Mouse (Mus musculus) embryonic facial prominence, embryonic 15.5 days (tissue): ENCODE results near the gene Padi2. TPM values are rescaled to one million over a fixed set of nuclear protein-coding genes. Genes with fewer than 3 reads are reported as not detected.

Experiments used
- ATAC-seq: fragments of 200-750 bp; cut with Nextera tagmentation; 2 replicates; pipeline ENCODE4 v1.8.0; 2017; ENCODE audit warnings: low read depth, moderate TSS enrichment; ENCODE audit not compliant: insufficient number of reproducible peaks, low FRiP score, low TSS enrichment
- H3K27ac ChIP-seq: fragments of 300-500 bp; sonication (generic); replicated peaks from 2 replicates; pipeline ENCODE4 v1.5.1; 2015; ENCODE audit warnings: mild to moderate bottlenecking, inconsistent platforms
- H3K27me3 ChIP-seq: fragments of 300-500 bp; sonication (generic); 2 replicates; pipeline ENCODE4 v1.6.1; 2015; ENCODE audit warnings: inconsistent platforms
- H3K36me3 ChIP-seq: fragments of 300-500 bp; sonication (generic); 2 replicates; pipeline ENCODE4 v1.6.1; 2015; ENCODE audit warnings: mild to moderate bottlenecking, inconsistent platforms
- H3K4me1 ChIP-seq: fragments of 300-500 bp; sonication (generic); 2 replicates; pipeline ENCODE4 v1.6.1; 2015; ENCODE audit warnings: inconsistent platforms
- H3K4me2 ChIP-seq: fragments of 300-500 bp; sonication (generic); replicated peaks from 2 replicates; pipeline ENCODE4 v1.6.1; 2015; ENCODE audit warnings: mild to moderate bottlenecking, inconsistent platforms
- H3K4me3 ChIP-seq: fragments of 300-500 bp; sonication (generic); replicated peaks from 2 replicates; pipeline ENCODE4 v1.5.1; 2015; ENCODE audit warnings: mild to moderate bottlenecking, inconsistent platforms
- H3K9ac ChIP-seq: fragments of 300-500 bp; sonication (generic); 2 replicates; pipeline ENCODE4 v1.6.1; 2015; ENCODE audit warnings: inconsistent platforms
- H3K9me3 ChIP-seq: fragments of 300-500 bp; sonication (generic); replicated peaks from 2 replicates; pipeline ENCODE4 v1.6.1; 2016; ENCODE audit warnings: inconsistent platforms
- WGBS: fragments of 180-500 bp; shearing (Covaris S2); methylation state at CpG from one replicate; pipeline ENCODE4 v1.1.7; 2015; 5-methylcytosine and 5-hydroxymethylcytosine counted together
- polyA plus RNA-seq: library from polyadenylated mRNA; unstranded; fragments of >200 nt; fragmentation: Nextera tagmentation; extraction: Ambion mirVana; gene quantifications from 2 replicates; pipeline ENCODE4 v1.2.1, GENCODE M21; 2015

Padi2 gene
- polyA plus RNA-seq, 1 experiment from 2014 or later: 15.3 TPM

DNA sequence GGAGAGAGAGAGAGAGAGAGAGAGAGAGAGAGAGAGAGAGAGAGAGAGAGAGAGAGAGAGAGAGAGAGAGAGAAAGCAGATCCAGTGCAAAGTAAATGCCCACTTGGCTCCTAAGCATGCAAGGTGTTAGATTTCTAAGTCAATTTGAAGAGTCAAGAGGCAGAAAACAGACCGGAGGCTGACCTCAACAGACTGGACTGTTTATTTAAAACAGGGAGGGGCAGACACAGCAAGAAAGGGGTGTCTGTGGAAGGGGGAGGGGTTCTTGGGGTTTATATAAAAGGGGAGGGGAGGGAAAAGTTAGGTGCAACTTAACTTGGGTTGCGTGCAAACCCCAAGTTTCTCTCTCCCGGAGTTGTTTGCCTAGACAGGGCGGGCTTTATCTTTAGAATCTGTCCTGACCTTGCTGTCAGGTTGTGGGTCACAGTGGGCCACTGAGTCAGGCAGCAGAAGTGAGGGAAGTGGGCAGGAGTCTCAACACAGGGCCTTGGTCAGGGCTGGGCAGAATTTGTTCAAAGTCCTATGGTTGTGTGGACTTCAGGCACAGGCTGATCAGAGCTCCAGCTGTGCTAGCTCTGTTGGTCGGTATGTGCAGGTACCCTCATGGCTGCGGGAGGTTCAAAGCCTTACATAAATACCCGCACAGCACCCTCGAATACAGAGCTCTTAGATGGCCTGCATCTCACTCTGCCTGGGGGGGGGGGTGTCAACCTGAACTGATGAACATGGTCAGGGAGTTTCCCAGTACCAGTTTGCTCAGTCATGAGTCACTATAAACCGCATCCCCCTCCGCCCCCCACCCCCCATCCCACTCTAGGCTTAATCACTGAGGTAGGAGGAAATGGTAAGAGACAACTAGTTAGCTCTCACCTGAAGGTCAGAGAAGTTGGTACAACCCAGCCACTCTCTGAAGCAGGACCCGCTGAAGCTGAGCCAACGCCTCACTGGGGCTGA, 41.6 kb downstream of the Padi2 start:
- Histone ChIP-seq H3K27me3 (no peaks in the 10 kb centered on the region), H3K9ac (no peak overlapping the region), H3K4me2 (no peak overlapping the region), H3K4me3 (no peak overlapping the region), H3K9me3 (no peaks in the 10 kb centered on the region), H3K27ac (no peak overlapping the region), H3K36me3 (no peaks in the 10 kb centered on the region), H3K4me1 (no peaks in the 10 kb centered on the region)
- no peak for ATAC-seq
- WGBS: 81% methylated on average over 12 of the region's 12 CpGs

DNA sequence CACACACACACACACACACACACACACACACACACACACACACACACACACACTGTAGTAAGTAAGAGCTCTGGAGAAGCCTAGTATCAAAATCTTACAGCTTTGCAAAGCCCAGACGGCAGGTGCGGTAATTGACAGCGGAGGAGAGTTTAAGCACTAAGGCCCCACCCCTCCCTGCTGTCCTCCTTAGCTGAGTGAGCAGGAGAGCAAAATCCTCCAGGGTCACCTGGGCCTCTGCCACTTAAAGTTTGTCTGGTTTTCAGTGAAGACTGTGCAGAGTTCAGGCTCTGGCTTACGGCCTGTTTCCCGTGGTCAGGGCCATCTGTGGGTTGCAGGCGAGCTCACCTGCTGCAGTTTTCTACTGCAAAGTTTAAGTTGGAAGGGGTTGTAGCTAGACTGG, 42.3 kb downstream of the Padi2 start:
- Histone ChIP-seq H3K4me1 (no peaks in the 10 kb centered on the region), H3K36me3 (no peaks in the 10 kb centered on the region), H3K9ac (no peak overlapping the region), H3K9me3 (no peaks in the 10 kb centered on the region), H3K4me3 (no peak overlapping the region), H3K27me3 (no peaks in the 10 kb centered on the region), H3K4me2 (no peak overlapping the region), H3K27ac (no peak overlapping the region)
- ATAC-seq: no peak
- 84% methylated on average over 6 of the region's 6 CpGs for WGBS

DNA sequence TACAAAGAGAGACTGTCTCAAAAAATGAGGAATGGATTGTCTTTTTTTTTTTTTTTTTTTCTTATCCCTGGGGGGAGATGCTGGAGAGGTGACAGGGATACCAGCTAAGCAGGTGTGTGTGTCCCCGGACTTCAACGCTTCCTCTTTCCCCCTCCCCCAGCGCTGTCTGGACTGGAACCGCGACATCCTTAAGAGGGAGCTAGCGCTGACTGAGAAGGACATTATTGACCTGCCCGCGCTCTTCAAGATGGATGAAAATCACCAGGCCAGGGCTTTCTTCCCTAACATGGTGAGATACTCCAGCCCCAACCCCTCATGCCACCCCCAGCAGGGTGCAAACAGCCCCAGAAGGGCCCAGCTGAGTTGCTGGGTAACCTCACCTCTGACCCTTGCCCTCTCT, 42.9 kb downstream of the Padi2 start:
- 79% methylated on average over 8 of the region's 8 CpGs for WGBS
- no peaks in the 10 kb centered on the region for H3K4me1 ChIP-seq
- no peak overlapping the region for H3K9ac ChIP-seq
- no peaks in the 10 kb centered on the region for H3K27me3 ChIP-seq
- H3K4me2 ChIP-seq: no peak overlapping the region
- no peak overlapping the region for H3K4me3 ChIP-seq
- no peaks in the 10 kb centered on the region for H3K36me3 ChIP-seq
- no peak for ATAC-seq
- H3K27ac ChIP-seq: no peak overlapping the region
- H3K9me3 ChIP-seq: no peaks in the 10 kb centered on the region

DNA sequence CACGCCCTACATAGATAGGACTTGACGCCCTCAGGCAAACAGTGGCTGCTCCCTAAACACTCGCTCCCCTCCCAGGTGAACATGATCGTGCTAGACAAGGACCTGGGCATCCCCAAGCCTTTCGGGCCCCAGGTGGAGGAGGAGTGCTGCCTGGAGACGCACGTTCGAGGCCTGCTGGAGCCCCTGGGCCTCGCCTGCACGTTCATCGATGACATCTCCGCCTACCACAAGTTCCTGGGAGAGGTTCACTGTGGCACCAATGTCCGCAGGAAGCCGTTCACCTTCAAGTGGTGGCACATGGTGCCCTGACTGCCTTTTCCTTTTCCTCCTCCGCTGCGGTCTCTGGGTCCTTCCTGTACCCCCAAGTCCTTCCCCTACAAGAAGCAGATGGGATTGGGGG, 43.5 kb downstream of the Padi2 start:
- no peaks in the 10 kb centered on the region for H3K36me3 ChIP-seq
- no peak overlapping the region for H3K4me3 ChIP-seq
- WGBS: 76% methylated on average over 16 of the region's 16 CpGs
- no peaks in the 10 kb centered on the region for H3K9me3 ChIP-seq
- no peaks in the 10 kb centered on the region for H3K27me3 ChIP-seq
- H3K4me2 ChIP-seq: no peak overlapping the region
- H3K9ac ChIP-seq: no peak overlapping the region
- ATAC-seq: no peak
- H3K27ac ChIP-seq: no peak overlapping the region
- H3K4me1 ChIP-seq: no peaks in the 10 kb centered on the region

DNA sequence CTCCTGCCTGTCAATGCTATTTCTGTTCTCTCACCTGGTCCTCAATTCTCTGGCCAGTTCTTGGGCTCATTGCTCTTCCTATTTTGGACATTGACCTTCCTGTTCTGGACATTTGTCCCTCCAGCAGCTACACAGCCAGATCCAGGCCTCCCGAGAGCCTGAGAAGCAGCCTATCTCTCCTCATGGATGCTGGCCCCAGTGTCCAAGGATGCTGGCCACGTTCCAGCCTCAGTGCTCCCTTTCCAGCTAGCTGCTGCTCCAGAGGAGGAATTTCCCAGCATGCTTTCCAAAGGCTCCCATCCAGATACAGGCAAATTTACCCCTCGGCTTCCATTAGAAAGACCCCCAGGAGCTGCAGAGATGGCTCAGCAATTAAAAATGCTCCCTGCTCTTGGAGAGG, 44.4 kb downstream of the Padi2 start:
- no peaks in the 10 kb centered on the region for H3K9me3 ChIP-seq
- H3K27ac ChIP-seq: no peak overlapping the region
- H3K36me3 ChIP-seq: no peaks in the 10 kb centered on the region
- no peaks in the 10 kb centered on the region for H3K4me1 ChIP-seq
- no peak overlapping the region for H3K4me3 ChIP-seq
- no peak overlapping the region for H3K9ac ChIP-seq
- H3K4me2 ChIP-seq: no peak overlapping the region
- no peak for ATAC-seq
- H3K27me3 ChIP-seq: no peaks in the 10 kb centered on the region
- 74% methylated on average over 3 of the region's 3 CpGs for WGBS

DNA sequence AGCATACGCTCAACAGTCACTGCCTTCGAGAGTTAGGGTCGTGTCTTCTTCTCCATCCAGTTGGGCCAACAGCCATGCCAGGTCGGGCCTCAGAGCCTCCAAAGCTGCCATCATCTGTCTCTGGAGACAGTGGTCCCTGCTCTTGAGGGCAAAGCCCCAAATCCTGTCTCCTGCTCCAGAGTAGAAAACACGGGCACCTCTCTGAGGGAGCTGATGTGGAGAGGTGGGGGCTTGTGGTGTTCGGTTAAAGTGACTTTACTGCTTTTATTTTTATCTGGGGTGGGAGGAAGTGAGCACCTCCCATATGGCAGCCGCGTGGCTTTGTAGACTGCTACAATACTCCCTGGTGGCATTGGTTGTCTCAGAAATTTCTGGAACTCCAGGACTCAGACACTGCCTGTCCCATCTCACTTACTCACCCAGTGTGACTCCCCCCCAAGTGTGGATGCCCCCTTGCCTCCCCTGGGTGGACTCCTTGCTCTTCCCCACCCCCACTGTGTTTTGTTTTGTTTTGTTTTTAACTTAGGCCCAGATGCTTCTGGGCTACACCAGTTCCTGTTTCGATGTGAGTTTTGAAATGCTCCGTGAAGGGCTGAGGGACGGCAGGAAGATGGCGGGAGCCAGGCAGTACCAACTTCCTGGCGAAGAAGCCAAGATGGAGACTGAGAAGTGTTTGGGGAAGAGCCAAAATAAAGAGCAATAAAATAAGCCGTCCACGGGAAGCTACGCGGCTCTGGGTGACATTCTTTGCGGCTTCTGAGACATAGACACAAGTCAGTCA, 45.9 kb downstream of the Padi2 start:
- Histone ChIP-seq H3K4me3 (no peak overlapping the region), H3K27me3 (no peaks in the 10 kb centered on the region), H3K9ac (no peak overlapping the region), H3K27ac (no peak overlapping the region), H3K9me3 (no peaks in the 10 kb centered on the region), H3K4me2 (no peak overlapping the region), H3K36me3 (no peaks in the 10 kb centered on the region), H3K4me1 (peaks cover 4% of the 10 kb centered on the region; the same call in 1 of the 2 replicates)
- ATAC-seq: no peak
- 81% methylated on average over 18 of the region's 18 CpGs for WGBS

DNA sequence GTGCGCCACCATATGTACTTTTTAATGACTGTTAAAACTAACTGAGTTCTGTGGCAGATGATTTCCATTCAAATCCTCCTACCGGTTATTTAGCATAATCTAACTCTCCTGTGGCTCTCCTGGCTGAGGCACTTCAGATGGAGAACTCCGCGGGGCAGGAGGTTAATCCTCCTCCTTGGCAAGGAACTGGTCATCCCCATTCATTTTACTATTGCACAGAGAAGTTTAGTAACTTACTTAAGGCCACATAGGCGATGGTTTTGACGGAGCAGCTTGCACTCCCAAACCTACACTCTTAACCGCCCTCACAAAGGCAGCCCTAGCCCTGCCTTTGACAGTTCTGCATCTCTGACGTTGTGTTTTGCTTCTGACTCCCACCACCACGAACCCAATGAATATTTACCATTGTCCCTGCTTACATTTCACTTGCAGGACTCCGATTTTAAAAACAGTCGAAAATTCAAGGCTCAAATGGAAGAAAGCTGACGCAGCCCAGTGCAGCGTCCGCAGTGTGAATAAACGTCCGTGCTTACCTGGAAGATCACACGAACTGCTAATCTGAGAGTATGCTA, 51.1 kb downstream of the Padi2 start:
- Histone ChIP-seq H3K4me3 (peak overlapping the region; percentile 49), H3K4me1 (peaks cover 32% of the 10 kb centered on the region), H3K27me3 (no peaks in the 10 kb centered on the region), H3K9ac (peak overlapping the region; percentile 29; the same call in 1 of the 2 replicates), H3K27ac (peak overlapping the region; percentile 52), H3K9me3 (no peaks in the 10 kb centered on the region), H3K4me2 (peak overlapping the region; percentile 82), H3K36me3 (no peaks in the 10 kb centered on the region)
- 4% methylated on average over 17 of the region's 17 CpGs for WGBS
- ATAC-seq: no peak

DNA sequence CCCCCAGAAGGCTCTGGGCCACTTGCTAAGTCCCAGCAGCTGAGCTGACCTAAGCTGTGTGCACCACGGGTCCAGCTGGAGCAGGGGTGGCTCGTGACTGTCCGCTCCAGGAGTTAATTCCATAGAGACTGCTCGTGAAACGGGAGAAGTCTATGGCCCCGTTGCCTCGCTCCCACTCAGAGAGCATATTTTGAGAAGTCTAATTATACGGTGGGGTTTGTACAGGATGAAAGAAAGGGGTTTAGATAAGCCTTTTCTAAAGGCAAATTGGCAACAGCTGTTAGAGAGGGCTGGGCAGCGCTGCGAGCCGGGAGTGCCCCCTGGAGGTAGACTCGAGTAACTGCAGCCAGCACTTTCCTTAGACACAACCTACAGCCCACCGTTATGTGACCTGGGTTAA, 51.6 kb downstream of the Padi2 start:
- peak overlapping the region; percentile 82 for H3K4me2 ChIP-seq
- peak overlapping the region; percentile 49 for H3K4me3 ChIP-seq
- H3K9ac ChIP-seq: peak overlapping the region; percentile 29
- H3K4me1 ChIP-seq: peaks cover 37% of the 10 kb centered on the region
- H3K27me3 ChIP-seq: no peaks in the 10 kb centered on the region
- peak overlapping the region; percentile 52 for H3K27ac ChIP-seq
- under 1% methylated on average over 13 of the region's 13 CpGs for WGBS
- no peaks in the 10 kb centered on the region for H3K9me3 ChIP-seq
- H3K36me3 ChIP-seq: no peaks in the 10 kb centered on the region
- peak; percentile 67 for ATAC-seq

DNA sequence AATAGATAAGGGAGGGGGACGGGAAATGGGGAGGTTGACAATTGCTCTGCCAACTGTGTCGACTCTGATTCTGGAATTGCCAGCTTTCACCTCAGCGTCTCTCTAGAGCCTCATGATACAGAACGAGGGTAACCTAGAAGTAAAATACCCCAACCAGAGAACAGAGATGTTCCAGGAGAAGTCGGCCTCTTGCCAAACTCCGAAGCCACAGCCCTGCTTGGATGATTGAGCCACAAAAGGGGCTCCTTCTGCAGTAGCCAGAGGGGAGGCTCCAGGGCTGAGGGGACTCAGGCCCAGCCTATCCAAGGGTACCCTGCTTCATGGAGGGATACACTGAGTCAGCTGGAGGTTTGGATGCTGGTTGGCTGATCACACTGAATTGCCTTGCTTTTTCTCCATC, 52.2 kb downstream of the Padi2 start:
- WGBS: 48% methylated on average over 6 of the region's 6 CpGs
- Histone ChIP-seq H3K9ac (no peak overlapping the region), H3K9me3 (no peaks in the 10 kb centered on the region), H3K36me3 (no peaks in the 10 kb centered on the region), H3K27ac (no peak overlapping the region), H3K4me1 (peaks cover 40% of the 10 kb centered on the region), H3K4me3 (no peak overlapping the region), H3K27me3 (no peaks in the 10 kb centered on the region), H3K4me2 (peak overlapping the region; percentile 82; the same call in 1 of the 2 replicates)
- no peak for ATAC-seq

DNA sequence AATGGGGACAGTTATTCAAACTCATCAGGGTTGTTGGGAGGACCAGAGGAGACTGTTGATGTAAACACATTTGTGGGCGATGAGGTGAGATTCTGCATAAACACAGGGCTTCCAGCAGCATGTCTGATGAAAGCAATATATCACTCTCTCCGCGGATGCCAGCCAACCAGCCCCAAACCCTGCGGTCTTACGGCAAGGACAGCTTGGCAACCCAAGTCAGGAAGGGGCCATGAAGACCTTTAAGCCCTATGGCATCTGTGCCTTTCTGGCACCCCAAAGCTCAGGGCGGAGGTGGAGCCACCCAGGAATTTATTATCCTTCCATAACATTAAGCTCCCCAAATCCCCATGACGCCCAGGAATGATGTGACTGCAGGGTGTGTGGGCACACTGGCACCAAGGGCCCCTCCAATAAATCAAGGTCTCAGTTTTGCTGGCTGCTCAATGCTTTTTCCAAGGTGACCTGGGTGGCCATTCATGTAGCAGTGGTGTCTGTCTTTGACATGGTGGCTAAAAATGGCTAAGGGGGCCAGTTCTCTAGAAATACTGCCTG, 53.1 kb downstream of the Padi2 start:
- no peak overlapping the region for H3K4me2 ChIP-seq
- H3K9me3 ChIP-seq: no peaks in the 10 kb centered on the region
- H3K27ac ChIP-seq: no peak overlapping the region
- 81% methylated on average over 7 of the region's 7 CpGs for WGBS
- no peak overlapping the region for H3K9ac ChIP-seq
- no peaks in the 10 kb centered on the region for H3K36me3 ChIP-seq
- H3K4me1 ChIP-seq: peaks cover 45% of the 10 kb centered on the region
- H3K27me3 ChIP-seq: no peaks in the 10 kb centered on the region
- ATAC-seq: no peak
- H3K4me3 ChIP-seq: no peak overlapping the region
